Mouse (Mus musculus) cerebellum, adult 11 months (tissue): Measurements from ENCODE around the gene Stbd1.

Experiments
- DNase-seq: peaks from one replicate; pipeline ENCODE4 v3.0.0; 2022

Stbd1 gene

DNA sequence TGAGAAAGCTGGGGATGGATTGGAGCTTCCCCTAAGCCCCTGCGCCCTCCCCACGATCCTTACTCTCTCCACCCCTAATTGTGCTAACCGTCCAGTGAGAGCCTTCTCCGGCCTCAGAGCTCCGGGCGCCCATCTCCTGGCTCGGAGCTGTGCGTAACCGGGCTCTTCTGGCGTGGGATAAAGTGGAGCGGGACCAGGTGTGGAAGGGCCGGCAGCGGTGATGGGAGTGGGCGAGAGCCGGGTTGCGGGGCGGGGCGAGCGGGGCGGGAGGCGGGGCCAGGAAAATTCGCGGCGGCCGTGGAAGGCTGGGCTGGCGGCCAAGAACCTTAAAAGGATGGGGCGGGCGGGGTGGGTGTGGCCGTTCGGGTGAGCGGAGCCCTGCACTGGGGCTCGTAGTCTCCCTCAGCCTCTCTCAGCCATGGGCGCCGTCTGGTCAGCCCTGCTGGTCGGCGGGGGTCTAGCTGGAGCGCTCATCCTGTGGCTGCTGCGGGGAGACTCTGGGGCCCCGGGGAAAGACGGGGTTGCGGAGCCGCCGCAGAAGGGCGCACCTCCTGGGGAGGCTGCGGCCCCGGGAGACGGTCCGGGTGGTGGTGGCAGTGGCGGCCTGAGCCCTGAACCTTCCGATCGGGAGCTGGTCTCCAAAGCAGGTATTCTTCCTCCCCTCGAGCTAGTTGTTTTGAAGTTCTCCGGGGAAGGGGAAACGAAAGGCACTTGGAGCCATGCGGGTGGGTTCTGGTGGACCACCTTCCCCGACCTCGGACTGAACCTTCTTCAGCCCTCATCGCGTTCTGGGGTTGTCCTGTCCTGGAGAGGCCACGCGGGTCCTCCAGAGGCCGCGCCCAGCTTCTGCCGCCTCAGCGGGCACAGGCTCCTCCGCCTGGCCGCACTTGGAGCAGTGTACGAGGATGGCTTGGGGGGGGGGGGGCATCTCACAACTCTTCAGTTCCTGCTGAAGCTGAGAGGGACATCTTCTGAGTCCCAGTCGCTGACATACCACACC is at the start of gene Stbd1:
Gene Stbd1, plus strand, starts transcription at position 351 of the 1,000 bp plus-strand sequence.
- no peak for DNase-seq

DNA sequence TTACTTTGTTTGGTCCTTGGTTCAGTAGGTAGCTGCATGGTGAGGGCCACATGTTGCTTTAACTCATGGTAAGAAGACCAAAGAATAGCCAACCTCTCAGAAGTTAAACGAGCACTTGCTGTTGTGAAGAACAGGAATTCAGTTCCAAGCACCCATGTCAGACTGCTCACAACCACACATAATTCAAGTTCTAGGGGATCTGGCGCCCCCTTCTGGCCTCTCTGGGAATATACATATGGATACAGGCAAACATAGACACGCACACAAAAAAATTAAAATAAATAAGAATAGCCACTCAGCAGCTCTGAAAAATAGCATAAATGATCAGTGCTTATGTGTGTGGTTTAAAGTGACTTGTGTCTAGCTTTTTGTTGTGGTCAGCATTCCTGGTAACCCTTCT is 48.9 kb upstream of the Stbd1 start:
- no peak for DNase-seq

DNA sequence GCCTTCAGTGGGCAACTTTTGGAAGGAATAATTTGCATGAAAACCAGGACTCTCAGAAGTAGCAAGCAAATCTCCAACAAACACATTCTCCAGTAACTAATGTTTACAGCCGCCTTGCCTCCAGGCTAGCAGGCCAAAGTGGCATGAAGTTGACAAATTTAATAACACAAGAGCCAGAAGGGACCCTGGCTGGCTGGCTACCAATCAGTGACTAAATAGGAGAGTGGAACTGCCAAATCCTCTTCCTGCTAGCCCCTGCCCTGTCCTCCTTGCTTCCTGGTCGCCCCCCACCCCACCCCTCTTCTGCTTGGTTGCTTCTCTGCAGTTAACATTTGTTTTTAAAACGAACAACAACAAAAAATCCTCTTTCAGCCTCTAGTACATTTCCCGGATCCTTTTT is 48.4 kb upstream of the Stbd1 start:
- DNase-seq, result no peak

DNA sequence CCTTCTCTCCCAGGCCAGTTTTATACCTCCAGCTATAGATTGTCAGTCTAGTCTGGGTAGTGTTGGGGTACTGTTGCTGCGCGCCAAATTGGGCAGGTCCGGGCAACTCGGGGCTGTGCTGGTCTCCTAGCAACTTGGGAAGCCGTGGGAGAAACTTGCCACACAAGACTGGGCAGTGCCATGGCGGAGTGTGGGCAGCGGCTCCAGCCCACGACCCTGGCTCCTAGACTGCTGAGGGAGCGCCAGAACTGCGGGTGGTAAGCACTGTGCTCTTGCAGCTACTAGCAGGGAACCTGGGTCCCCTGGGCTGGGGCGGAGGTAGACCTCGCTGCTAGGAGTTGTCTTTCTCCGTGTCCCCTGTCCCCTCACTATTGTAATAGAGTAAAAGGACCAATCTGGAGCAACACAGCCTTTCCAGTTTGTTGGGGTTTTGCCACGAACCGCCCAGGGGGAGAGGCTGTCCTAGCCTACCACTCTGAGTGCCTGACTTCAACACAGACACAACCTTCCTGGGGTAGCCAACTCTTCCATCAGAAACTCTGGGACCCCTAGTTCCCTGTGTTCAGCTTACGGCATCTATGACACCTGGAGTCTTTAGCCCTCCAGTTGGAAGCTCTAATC is 47.8 kb upstream of the Stbd1 start, which contains the start of gene Fam47e:
Gene Fam47e, plus strand, starts transcription at position 179 of the 621 bp plus-strand sequence.
- no peak for DNase-seq

DNA sequence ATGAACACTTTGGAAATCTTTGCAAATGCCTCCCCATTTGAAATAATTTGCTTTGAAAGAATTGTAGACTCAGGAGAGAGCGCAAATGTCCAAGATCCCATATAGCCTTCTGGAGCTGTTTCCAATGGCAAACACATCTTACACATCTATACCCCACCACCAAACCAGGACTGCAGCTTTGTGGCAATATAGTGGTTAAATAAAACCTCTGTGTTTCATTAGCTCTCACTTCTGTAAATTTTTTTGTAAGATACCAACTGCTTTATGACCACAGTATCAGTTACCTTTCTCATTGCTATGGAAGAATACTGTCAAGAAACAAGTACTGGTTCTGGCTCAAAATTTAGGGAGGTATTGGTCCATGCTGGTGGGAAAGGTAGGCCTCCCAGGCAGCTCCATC is 46.9 kb upstream of the Stbd1 start:
- no peak for DNase-seq

DNA sequence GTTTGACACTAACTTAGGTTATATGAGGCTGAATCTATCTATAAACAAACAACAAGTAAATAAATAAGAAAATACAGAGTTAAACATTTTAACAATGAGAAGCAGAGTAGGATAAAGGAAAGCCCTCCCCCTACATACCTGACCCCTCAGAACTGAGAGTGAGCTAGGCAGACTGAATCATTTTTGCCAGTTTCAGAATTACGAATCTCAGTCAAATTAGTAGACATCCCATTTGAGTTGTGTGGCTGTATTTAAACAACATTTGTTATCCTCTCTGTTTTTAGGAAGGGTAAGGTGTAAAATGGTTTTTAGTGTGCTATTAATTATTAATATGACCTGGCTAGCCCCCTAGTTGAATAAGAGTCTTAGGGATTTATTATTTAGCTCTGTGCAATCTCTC is 45.3 kb upstream of the Stbd1 start:
- DNase-seq, result no peak

DNA sequence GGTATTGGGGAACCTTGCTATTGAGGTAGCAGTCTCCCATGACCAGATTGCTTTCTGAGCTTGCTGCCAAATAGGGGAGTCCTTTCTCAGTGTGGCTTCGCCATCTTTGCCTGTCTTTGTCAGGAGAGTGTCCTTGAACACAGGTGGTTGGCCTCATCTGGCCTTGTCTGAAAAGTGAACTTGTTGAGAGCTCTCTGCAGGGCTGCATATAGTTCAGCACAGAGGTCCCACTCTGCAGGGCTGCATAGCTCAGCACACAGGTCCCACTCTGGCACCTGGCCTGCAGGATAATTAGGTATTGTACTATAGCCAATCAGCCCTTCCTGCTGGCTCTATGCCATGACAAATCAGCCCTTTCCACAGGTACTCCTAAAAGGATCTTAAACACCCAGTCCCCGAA is 42.6 kb upstream of the Stbd1 start:
- no peak for DNase-seq

DNA sequence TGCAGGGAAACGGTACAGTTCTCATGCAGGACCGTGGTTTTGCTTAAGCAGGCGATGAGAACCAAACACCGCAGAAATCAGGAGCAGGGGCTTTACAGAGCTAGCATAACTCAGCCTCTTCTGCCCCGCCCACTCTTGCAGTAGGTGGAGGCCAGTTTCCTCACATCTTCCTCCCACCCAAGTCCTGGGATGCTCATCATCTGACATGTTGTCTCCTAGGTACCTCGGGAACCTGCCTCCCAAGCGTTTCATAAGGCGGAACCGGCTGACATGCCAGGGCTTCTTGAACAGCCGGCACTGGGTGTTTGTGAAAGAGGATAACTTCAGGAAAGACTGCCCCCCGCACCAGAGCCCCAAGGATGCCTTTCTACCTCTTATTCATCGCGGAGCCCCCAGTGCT is 40.8 kb upstream of the Stbd1 start:
- no peak for DNase-seq

DNA sequence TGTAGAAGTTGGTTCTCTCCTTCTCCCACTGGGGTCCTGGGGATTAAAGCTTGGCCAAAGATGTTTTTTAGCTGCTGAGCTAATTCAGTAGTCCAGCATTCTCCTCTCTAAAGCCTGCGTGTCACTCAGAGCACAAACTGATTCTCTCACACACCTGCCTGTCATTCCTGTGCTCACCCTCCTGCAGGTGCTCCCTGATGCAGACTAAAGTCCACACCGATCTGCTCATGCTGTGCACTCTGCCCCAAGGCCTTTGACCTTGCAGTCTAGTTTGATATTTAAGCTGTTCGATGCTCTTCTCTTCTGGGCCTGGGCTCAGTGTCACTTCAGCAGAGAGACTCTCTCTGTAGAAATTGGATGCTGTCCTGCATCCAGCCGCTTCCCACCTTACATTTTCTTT is 31.6 kb upstream of the Stbd1 start:
- no peak for DNase-seq

DNA sequence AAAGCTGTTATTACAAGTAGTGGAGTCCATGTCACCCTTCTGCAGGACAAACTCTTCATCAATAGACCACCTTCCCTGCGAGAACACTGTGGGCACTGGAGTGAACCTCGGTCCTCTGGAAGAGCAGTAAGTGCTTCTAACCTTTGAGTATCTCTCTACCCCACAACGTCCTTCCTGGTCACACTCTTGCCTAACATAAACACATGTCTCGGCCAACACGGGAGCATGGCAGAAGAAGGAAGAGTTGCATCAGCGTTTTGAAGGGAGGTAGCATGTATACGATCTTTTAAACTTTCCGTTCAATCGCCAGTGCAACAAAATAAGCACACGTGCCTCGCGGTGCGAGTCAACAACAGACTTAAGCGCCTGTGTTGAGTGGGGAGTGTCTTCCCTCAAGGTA is 23.3 kb upstream of the Stbd1 start:
- DNase-seq, result no peak

DNA sequence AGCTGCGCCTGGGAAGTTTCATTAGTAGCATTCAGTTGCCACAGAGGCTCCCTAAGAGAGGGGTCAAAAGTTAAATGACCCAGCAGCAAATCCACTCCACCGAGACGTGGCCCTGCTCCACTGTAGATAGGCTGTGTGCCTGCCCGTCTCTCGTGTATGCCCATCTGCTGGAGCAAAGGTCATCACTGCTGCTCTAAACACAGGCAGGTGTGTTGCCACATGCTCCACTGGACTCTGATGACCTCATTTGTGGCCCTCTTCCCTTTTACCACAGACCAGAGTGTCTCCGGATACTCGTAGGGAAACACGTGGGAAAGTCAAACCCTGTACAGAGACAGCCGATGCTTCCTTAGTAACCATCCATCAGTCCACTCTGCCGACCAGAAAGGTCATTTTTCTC is 16.9 kb upstream of the Stbd1 start:
- no peak for DNase-seq

DNA sequence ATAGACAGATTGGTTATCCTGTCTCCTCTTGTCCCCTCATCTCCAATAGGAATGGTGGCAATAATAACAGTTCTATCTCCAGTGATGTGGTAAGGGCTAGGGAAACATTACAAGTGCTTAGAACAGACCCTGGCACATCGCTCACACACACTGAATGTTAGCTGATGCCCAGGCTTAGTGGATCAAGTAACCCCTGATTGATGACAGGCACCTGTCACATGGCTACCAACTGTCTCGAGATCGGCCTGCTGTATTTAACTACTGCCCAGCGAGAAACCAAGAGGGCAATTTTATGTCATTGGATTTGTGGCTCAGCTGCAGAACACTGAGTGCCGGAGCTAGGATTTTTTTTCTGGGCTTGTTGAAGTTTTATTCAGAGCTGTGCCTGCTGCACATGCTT is 7.8 kb upstream of the Stbd1 start:
- no peak for DNase-seq

DNA sequence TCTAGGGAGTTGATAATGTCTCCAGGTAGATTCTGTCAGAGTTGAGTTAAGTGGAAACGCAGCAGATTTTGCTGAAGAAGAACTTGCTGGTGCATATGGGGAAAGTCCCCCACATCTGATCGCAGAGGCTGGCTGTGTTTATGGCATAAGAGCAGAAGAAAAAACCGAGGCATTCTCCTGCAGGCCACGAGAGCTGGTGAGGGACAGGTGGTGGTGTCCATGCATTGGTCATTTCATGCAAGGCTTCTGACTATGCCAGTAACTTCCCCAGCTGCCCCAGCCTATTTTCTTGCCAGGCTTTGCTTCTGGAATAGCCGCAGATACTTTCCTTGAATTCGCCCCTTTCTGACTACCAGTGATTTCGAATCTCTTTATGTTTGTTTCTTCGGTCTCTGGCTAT is 6.0 kb upstream of the Stbd1 start:
- DNase-seq, result no peak

DNA sequence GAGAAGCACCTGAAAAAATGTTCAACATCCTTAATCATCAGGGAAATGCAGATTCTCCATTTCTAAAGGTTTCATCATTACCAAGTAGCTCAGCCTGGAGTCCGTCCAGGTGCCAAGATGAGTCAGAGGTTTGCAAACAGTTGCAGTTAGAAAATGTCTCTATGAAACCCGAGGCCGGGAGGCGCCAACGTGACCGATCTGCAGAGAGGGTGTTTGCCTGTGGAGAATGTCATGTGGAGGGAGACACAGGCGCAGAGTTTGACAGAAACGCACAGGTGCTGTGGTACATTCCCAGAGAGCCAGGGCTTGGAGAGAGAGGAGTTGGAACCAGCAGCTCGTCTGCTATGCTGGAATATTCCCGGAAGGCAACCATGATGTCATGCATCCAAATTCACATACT is 3.8 kb upstream of the Stbd1 start:
- no peak for DNase-seq

DNA sequence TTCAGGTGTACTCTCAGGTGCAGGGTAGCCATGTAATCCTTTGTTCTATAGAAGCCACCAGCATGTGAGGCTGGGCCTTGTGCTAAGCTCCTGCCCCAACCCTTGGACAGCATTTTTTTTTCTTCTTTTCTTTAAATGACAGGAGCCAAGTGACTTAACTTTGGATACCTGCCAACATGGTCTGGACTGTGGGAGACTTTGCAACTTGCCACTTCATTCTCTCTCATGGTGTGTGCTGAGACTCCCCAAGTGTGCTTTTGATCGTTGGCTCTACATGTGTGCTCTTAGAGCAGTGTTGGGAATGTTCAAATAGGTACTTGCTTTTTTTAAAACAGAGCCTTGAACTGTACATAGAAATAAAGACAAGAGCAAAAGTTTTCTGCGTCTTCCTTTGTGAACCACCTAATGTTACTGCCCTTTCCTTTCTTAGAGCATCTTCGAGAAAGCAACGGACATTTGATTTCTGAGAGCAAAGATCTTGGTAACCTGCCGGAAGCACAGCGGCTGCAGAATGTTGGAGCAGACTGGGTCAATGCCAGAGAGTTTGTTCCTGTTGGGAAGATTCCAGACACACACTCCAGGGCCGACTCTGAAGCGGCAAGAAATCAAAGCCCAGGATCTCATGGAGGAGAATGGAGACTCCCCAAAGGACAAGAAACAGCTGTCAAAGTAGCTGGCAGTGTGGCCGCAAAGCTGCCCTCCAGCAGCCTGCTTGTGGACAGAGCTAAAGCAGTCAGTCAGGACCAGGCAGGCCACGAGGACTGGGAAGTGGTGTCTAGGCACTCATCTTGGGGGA is 1.8 kb downstream of the Stbd1 start:
- no peak for DNase-seq

DNA sequence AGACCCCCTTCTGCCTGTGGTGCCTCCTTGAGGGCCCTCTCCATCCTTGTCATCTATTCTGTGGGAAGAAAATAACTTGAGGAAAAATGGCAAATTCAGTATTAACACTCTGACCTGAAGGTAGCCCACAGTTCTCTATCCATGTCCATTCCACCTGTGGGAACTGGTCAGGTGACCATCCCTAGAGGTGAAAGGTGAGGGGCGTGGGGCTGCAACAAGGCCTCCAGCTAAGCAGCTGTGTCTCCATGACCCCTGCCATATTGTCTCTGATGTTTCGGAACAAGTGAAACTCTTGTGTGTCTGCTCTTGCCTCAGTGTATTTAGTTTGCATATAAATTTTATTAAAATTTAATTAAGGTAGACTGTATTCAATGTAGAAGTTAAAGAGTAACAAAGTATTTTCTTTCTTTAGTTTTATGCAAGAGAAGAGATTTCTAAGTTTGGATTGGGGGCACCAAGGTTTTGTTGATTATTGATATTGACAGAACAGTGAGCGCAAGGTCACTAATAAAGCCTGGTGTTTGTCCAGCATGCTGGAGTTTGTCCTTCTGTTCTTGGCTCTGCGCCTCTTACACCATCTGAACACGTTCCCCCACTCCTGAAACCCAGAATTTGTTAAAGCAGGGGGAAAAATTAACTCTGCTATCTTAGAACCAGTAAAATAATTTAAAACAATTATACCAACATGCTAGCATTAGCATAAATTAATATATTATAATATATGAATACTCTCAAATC is 4.8 kb downstream of the Stbd1 start:
- DNase-seq, result no peak

DNA sequence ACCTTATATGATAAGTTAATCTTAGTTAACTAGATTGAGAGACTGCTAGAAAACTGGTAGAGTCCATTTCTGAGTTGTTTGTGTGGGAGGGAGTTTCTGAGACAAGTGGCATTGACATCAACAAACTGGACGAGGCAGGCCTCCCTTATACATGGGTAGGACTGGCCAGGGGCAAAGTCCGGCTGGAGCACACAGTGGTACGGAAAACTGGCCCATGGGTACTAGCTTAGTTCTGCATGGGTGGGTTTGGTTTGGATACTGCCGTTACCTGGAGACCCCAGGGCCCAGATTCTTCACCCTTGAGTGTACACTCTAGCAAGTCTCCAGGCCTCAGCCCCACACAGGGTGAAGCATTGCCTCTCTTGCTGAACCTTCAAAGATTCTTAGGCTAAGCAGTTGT is 9.9 kb downstream of the Stbd1 start:
- DNase-seq, result no peak

DNA sequence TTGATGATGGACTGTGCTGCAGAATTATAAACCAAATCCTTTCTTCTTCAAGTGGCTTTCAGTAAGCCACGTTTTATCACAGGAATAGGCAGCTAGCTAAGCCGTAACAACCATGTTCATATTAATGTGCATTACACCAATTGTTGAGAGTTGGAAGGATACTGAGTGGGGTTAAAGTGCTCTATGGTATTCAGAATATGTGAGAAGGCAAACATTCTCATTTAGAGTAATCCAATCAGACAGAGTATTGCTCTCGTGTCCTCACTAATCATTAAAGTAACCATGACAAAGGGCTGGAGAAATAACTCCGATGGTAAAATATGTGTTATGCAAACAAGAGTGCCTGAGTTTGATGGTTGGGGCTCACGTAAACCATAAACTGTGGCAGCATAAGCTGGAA is 19.0 kb downstream of the Stbd1 start:
- no peak for DNase-seq

DNA sequence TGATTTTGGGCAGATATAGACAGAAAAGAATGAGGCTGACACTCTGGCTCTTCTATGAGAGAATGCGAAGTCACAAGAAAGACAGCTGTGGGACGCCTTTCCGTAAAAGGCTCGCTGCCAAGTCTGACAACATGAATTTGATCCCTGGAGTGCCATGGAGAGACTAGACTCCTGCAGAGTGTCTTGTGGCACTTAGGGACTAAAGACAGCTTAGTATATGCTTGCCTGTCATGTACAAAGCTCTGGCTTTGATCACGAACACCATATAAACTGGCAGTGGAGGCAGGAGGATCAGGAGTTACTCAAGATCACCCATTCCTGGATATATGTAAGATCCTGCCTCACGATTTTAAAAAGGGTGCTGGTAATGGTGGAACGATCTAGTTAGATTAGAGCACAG is 25.1 kb downstream of the Stbd1 start:
- no peak for DNase-seq

DNA sequence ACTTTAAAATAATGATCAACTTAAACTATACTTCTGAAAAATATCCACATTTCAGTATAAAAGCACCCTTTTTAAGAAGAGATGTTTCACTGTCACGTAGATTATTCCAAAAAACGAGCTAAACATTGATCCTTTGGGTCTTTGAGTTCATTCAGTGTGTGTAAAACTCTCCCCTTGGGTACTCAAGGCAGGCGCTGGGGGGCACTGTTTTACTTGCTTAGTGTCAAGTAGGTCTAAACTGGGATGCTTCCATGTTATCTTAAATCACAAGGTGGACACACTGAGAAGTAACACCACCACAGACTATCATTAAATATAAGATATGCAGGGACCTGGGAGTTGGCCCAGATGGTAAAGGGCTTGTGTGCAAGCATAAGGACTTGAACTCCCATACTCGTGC is 30.7 kb downstream of the Stbd1 start:
- DNase-seq, result no peak

DNA sequence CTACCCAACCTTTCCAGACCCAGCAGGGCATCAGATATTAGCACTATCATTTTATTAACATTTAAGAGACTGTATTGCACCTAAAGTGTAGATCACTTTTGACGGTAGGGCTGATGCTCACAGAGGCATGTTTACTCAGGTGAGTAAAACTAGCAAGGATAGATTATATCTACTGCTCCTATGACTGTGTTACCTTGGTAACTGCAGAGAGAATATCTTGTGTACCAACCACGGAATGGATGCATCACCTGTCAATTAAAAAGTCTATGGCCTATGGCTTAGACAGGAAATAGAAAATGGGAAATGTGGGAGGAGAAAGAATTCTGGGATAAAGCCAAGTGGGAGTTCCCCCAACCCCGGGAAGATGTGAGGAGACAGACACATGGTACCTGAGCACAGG is 32.1 kb downstream of the Stbd1 start:
- no peak for DNase-seq

DNA sequence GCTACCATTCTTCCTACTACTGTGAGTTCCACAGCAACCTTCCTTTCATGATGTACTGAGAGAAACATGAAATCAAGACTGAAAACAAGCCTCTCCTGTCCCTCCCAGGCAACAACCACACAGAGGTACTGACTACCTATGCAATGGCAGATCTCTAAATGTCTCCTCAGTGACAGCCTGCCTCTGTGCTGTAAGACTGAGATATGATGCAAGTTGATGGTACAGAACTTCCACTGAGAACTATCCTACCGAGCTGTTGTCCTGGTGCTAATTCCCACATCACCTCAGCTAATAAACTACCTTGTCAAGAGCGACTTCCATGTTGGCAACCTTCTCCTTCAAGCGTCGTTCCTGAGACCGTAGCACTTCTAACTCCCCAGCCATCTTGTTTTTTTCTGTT is 33.0 kb downstream of the Stbd1 start:
- DNase-seq, result no peak

DNA sequence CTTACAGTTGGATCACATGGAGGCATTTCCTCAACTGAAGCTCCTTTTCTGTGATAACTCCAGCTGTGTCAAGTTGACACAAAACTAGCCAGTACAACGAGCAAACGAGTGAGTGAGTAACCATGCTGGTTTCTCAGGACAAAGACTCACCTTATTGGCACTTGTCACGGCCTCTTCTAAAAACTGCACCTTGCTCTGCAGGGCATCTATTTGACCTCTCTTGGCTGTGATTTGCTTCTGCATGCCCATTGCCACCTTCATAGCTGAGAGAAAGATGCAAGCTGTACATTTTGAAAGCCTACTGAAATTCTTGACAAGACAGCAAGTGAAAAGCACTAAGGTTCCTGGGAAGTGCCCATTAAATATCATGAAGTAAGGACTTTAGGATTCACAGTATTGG is 38.0 kb downstream of the Stbd1 start:
- no peak for DNase-seq
